Mouse (Mus musculus) G1E (cell line): ENCODE results near the gene Tm4sf20.

Experiments used
- CTCF ChIP-seq: IDR thresholded peaks from 2 replicates; pipeline ENCODE4 v1.5.1; 2012; ENCODE audit warnings: low read depth, low read length, inconsistent platforms, mixed read lengths
- GATA1 ChIP-seq: IDR thresholded peaks from 2 replicates; pipeline ENCODE4 v1.6.1; 2012; ENCODE audit warnings: borderline replicate concordance, low read length, inconsistent platforms, mixed read lengths
- POLR2AphosphoS5 ChIP-seq: IDR thresholded peaks from 2 replicates; pipeline ENCODE4 v1.6.1; 2012; ENCODE audit warnings: low read depth, low read length, inconsistent platforms; ENCODE audit not compliant: insufficient replicate concordance

- no peak for TF ChIP-seq CTCF
- TF ChIP-seq GATA1 = no peak
- TF ChIP-seq POLR2AphosphoS5 = no peak
Measured at GRCm38 (mm10) chr1:82804059-82804458, 35.8 kb upstream of the Tm4sf20 start.
